Mouse (Mus musculus): ENCODE results near the gene Wnt4. TPM values are rescaled to one million over a fixed set of nuclear protein-coding genes. Genes with fewer than 3 reads are reported as not detected.

Wnt4 gene
- polyA plus RNA-seq, 1 experiment from 2014 or later: 10.0 TPM

Other genes with a start within 250 kb of the Wnt4 start
- gene Zbtb40, start 228.7 kb upstream of the Wnt4 start, polyA plus RNA-seq (2015; fragmentation: Nextera tagmentation; extraction: Ambion mirVana): 3.7 and 3.9 TPM in 2 replicates
- 721 and 737 TPM in 2 replicates for gene Cdc42, start 80.2 kb downstream of the Wnt4 start, polyA plus RNA-seq (2015; fragmentation: Nextera tagmentation; extraction: Ambion mirVana)
- gene Cela3a, start 132.3 kb downstream of the Wnt4 start, polyA plus RNA-seq (2015; fragmentation: Nextera tagmentation; extraction: Ambion mirVana): not detected in 2 replicates
- gene Cela3b, start 153.1 kb downstream of the Wnt4 start, polyA plus RNA-seq (2015; fragmentation: Nextera tagmentation; extraction: Ambion mirVana): 0.70 TPM in 1 of 2 replicates, not detected in the other
- 0.23 and 0.40 TPM in 2 replicates for gene 1700013G24Rik, start 175.8 kb downstream of the Wnt4 start, polyA plus RNA-seq (2015; fragmentation: Nextera tagmentation; extraction: Ambion mirVana)
- 40.6 and 44.5 TPM in 2 replicates for gene Hspg2, start 191.3 kb downstream of the Wnt4 start, polyA plus RNA-seq (2015; fragmentation: Nextera tagmentation; extraction: Ambion mirVana)

Measured in limb, embryonic 15.5 days (tissue).